Mouse (Mus musculus): ENCODE measurements around the gene Taf5l.

DNA sequence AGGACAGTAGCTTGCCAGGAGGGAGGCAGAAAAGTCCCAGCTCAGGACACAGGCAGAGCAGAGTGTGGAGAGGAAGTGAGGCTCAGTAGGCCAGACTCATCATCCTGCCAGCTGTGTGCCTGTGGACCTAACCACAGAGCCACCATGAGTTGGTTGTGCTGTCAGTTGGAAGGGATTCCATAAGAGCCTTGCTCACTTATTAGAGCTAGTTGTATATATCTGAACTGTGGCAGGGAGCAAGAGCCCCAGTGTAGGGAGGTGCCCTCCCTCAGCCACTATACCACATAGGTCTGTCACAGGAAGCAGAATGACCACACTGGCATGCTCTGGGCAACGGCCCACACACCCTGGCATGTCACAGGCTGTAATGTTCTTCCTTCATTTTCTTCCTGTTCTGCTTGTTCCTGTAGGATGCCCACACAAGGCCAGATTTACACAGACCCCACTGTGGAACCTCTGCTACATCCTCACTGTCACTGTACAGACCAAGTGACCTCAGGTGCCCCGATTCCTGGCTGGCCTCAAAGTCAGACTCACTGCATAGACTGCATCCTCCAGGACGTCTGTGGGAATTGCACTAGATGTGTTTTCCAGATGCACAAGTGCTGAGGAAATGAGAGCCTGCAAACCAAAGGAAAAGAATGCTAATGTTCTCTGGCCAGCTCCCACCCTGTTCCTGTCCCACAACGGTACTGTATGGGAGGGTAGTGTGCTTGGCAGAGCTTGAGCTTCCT lies 45.3 kb upstream of the Taf5l start:
- no peak for TF ChIP-seq EP300 (IDR thresholded peaks at IDR 0.05; ENCODE audit: low read depth)
- no peak for TF ChIP-seq CTCF (IDR thresholded peaks at IDR 0.05; ENCODE audit: low read depth)

All from liver, postnatal 0 days (tissue).